Mouse (Mus musculus) 416B (cell line): ENCODE measurements around the gene Scyl2.
"Not testable (repeated sequence)": the region's sequence is repeated elsewhere in the genome, so short reads cannot be mapped to it uniquely, and the experiment has no call there.

Experiments
- DNase-seq: peaks from one replicate; pipeline ENCODE4 v3.0.0; 2011; ENCODE audit warnings: low read depth

The Scyl2 gene

GRCm38 (mm10) chr10:89679448-89679847 lies 6.6 kb downstream of the Scyl2 start:
- peak; percentile 57 for DNase-seq

DNA sequence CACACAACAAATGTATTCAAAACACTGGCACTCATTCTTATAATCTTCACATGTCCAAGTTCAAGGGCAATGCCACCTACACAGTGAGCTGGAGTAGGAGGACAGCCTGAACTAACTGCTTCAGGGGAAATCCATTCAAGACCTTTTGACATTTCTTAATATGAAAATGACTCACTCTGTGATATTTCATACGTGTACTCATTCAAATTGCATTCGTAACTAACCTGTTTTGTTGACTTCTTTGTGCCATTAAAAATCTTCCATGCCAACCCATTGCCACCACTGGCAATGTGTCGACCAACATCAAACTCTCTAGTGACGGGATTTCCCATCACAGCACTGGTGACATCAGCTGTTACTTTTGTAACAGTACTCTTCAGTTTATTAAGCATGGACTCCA lies 8.0 kb downstream of the Scyl2 start:
- DNase-seq, result no peak

DNA sequence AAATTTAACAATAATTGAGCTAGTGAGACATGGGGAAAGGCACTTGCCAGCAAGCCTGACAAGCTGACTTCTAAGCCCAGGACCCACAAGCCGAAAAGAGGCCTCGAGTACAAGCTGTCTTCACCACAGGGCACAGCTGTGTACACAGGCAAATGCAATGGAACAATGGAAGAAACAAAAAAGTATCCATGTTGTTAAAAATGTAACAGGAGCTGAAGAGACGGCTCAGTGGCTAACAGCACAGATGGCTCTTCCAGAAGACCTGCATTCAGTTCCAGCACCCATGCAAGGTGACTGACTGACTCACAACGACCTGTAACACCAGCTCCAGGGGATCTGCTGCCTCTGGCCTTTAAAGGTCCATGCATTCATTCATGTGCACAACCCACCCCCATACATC lies 9.5 kb downstream of the Scyl2 start:
- DNase-seq, result no peak

DNA sequence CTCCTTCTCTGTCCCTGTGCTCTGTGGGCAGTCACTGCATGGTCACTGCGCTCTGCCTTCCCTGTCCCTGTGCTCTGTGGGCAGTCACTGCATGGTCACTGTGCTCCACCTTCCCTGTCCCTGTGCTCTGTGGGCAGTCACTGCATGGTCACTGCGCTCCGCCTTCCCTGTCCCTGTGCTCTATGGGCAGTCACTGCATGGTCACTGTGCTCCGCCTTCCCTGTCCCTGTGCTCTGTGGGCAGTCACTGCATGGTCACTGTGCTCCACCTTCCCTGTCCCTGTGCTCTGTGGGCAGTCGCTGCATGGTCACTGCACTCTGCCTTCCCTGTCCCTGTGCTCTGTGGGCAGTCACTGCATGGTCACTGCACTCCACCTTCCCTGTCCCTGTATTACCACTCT lies 15.7 kb downstream of the Scyl2 start:
- not testable (repeated sequence) for DNase-seq

DNA sequence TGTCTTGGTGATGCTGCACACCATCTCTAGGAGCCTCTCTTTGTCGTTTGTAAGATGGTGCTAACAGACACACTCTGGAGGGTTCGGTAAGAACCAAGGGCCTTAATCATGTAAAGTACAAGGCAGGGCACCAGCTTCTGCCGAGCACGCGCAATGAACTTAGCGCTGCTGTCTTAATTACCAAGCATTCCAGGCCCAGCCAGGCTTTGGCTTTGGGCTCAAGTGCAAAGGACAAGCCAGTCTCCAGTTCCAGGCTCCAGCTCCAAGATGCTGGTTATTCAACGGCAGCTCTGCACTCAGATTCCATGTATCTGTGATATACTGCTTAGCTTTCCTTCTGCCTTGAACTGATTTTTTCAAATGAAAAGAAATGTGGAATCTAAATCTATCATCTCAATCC lies 18.5 kb downstream of the Scyl2 start:
- DNase-seq, result no peak

GRCm38 (mm10) chr10:89665679-89666078 lies 20.4 kb downstream of the Scyl2 start:
- DNase-seq, result no peak

DNA sequence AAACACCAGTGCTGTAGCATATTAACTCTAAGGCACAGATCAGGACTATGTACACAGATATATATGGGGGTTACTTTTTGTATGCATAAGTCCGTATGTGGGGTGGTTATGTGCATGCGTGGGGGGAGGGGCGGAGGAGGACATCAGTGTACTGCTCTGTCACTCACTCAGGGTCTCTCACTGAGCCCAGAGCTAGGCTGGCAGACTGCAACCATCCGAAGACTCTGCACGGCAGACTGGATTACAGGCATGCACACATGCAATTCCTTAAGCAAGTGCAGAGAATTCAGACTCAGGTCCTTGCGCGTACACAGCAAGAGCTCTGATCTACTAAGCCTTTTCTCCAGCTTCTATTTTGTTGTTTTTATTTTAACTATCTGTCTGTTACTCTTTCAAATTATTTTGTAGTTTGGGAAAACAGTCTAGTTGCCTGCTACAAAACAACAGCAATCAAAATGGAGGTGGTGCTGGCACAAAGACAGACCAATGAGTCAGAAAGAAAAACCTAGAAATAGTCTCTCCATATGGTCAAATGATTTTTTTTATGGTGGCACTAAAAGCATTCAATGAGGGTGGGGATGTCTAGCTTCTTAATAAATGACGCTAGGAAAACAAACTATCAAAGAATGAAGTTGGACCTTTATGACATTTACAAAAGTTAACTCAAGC lies 21.0 kb downstream of the Scyl2 start:
- no peak for DNase-seq

DNA sequence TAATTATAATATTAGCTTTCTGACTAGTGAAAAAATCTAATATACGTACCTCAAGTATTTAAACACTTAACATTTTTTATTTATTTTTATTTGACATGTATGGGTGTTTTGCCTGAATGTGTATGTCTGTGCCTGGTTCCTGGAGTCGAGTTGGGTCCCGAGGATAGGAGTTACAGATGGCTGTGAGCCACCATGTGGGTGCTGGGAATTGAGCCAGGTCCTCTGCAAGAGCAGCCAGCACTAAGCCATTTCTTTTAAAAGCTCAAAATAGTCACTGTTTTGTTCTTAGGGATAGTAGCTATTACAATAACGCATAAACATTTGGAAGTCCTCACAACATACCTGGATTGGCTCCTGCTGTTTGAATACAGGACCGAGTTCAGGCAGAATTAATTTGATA lies 29.7 kb downstream of the Scyl2 start:
- no peak for DNase-seq

- DNase-seq, result no peak
Observed at GRCm38 (mm10) chr10:89652912-89653311, 33.2 kb downstream of the Scyl2 start.

DNA sequence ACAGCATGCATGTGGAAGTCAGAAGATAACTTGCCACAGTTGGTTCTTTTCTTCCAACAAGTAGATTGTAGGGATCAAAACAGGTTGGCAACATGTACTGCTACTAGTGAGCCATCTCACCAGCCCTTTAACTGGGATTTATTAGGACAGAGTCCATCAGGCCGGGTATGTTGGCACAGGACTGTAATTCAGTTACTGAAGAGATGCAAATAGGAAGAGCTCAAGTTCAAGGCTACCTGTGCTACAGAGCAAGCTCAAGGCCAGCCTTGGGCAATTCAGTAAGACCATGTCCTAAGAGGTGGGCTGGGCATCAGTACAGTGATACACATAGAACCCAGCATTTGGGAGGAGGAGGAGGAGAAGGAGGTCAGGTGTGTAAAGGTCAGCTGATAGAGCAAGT lies 34.4 kb downstream of the Scyl2 start:
- no peak for DNase-seq

DNA sequence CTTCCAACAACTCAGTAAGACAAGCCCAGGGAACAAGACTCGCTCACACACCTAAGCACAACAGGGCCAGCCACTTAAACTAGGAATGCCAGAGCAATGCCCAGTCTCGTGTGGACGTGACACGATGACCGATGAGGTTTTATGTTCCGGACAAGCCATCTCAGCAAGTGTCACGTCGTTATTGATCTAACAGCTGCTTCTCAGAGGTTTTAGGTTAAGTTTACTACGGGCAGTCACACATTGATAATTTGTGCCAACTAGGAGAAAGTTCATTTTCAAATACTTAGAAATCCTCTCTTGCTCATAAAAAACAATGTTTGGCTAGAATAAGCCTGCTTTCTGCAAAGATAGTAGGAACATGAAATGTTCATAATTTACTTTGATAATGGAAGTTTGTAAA lies 39.2 kb downstream of the Scyl2 start:
- no peak for DNase-seq

- DNase-seq, result no peak
Observed at GRCm38 (mm10) chr10:89637001-89637400, 49.1 kb downstream of the Scyl2 start.

DNA sequence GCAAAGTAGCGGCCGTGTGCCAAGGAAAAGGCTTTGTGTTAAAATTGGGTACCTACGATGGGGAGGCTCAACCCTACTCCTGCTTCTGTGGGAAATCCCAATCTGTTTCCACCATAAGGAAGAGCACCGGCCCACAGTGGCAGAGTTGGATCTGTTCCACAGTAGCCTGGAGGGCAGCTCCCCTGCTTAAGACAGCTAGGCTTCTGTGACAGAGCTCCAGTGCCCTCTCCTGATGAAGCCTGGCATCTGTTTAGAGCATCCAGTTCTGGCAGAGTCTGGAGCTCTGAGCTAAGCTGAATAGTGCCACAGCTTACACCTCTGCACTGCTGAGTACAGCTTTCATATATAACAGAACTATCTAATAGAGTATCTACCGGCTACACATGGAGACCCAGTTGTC lies 51.1 kb downstream of the Scyl2 start:
- peak; percentile 69 for DNase-seq

- DNase-seq, result no peak
Observed at GRCm38 (mm10) chr10:89633736-89634426, 52.2 kb downstream of the Scyl2 start.

DNA sequence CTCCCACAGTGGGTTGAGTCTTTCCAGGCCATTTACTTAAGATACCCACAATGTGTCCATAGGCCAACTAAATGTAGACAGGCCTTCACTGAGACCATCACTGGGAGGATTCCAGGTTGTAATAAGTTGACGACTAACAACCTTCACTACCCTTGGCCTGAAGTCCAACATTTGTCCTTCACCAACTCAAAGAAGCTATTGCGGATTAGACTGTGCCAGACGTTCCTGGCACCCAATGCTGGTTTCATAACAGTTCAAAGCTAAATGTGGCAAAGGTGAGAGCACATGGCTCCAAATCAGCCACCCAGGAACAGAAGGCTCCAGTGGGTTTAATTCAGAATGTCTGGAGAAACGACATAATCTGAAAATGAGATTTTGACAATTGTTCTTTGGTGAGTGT lies 53.0 kb downstream of the Scyl2 start:
- no peak for DNase-seq

GRCm38 (mm10) chr10:89631831-89632230 lies 54.3 kb downstream of the Scyl2 start:
- DNase-seq, result no peak

- no peak for DNase-seq
Observed at GRCm38 (mm10) chr10:89630564-89630963, 55.5 kb downstream of the Scyl2 start.

GRCm38 (mm10) chr10:89630052-89630451 lies 56.0 kb downstream of the Scyl2 start:
- DNase-seq, result peak; percentile 87

DNA sequence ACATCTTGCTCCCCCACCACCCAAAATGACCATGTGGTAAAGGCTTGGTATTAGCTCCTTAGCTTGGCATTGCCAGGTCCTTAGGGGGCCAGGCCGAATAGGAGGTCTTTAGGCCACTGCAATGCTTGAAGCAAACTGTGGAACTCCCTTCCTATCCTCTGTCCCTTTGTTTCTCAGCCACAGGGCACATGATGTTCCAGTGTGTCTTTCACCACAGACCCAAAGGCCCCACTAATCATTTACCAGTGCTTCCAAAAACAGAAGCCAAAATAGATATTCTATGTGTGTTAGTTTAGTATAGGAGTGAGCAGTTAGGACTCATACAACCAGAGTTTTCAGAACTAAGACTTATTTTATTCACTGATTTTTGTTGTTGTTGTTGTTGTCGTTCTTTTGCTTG lies 59.4 kb downstream of the Scyl2 start:
- no peak for DNase-seq

DNA sequence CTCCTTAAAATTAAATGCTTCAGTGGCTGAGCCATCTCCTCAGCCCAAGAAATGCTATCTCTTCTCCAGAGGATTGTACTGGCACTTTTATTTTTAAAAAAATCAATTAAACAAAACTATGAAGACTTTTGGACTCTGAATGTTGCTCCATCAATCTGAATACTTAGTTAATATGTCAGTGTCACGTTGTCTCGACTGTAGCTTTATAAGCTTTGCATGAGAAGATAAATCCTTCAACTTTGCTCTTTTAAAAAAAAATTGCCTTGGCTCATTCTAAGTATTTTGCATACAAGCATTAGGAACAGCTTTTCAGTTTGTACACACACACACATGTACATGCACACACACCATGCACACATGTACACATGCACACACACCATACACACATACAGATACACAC lies 61.9 kb downstream of the Scyl2 start:
- no peak for DNase-seq

- DNase-seq, result no peak
Observed at GRCm38 (mm10) chr10:89621129-89621528, 65.0 kb downstream of the Scyl2 start, which contains the start of gene Slc17a8. Gene Slc17a8, minus strand, starts transcription at chr10:89621253.

- DNase-seq, result peak; percentile 95
Observed at GRCm38 (mm10) chr10:89599311-89599710, 86.8 kb downstream of the Scyl2 start.

- peak; percentile 96 for DNase-seq
Observed at GRCm38 (mm10) chr10:89597275-89597674, 88.8 kb downstream of the Scyl2 start.

DNA sequence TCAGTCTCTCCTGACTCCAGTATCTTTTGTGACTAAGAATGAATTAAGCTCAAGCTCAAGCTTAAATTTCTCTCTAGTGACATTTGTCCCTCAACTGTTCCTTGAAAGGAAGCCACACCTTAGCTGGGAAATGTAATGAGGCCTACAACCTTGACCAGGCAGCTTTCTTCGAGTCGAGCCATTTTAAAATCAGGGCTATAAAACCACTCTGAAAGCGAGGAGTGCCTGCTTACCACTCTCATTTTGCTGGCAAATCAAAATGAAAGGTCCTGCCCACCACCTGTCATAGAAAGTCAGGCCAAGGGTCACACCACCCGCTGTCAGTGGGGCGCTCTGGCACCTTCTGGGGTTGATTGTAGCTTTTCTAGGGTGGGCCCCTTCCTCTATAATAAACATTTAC lies 90.2 kb downstream of the Scyl2 start:
- no peak for DNase-seq
